Mouse (Mus musculus) cerebellum, adult 9-11 months (tissue): ENCODE data around the gene Zfyve26.
"Not testable (repeated sequence)": the region's sequence is repeated elsewhere in the genome, so short reads cannot be mapped to it uniquely, and the experiment has no call there.

Experiments
- DNase-seq: peaks from one replicate; pipeline ENCODE4 v3.0.0; 2022

The Zfyve26 gene

DNA sequence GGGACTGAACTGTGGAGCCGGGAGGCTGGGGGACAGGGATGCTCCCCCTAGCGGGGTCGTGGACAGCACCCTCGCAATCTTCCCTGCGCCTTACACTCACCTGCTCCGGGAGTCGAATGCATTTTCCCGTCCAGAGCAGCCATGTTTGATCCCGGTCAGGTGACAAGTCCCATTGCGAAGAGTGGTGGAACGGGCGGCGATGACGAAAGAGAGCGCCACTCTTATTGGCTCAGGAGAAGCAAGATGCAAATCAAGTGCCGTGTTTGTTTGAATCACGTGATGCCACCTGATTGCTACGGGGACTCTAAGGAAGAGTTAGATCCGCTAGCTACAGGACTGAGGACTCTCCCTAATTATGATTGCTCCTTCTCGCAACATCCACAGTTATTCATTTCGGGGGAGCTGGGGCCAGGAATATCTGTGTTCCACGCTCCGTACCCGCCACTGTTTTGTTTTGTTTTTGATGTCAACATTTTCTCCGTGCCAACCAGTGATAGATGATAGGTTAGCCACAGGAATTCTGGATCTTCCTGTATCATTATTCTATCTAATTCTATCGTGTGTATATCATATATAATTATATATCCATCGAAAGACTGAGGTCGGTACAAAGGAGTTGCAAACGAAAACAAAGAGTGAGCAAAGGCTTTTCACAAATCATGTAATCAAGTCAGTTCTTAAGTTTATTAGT lies at the start of gene Zfyve26:
Gene Zfyve26, minus strand, starts transcription at position 179 of the 691 bp plus-strand sequence.
- peak; percentile 94 for DNase-seq

DNA sequence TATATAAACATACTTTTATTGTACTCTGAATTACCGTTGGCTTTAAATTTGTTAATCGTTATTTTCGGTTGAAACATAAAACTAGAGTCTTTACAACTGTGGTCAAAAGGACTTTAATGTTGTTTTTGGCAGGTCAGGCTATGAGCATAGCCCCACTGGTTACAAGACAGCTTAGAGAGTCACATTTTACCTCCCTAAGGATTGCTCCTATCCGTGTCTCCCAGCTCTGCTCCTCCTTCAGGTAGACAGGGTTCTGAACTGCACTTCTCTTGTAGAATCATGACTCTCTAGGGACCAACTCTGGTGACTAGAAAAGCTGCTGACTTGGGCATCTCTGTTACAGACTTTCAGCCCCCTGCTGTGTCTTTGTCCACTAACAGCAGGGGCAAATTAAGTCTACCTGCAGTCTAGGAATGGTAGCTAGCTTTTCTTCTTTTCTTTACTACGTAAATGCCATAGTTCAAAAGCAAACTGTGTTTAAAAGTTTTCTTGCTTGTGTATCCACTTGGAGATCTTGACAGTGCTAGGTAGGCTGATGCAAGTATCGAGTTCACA lies 45.3 kb upstream of the Zfyve26 start:
- DNase-seq = no peak

DNA sequence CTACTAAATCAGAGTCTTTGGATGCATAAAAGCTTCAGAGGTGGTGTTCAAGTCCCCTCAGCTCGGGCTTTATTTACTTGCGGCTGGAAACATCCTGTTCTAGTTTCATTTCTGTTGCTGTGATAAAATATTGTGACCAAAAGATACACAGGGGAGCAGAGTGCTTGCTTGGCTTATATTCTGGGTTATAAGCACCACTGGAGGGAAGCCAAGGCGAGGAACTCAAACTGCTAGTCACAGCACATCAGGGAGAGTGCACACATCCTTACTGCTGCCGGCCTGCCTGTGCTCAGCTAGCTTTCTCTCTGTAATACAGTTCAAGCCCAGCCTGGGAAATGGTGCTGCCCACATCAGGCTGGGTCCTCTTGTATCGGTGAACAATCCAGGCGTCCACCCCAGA lies 44.4 kb upstream of the Zfyve26 start:
- no peak for DNase-seq

DNA sequence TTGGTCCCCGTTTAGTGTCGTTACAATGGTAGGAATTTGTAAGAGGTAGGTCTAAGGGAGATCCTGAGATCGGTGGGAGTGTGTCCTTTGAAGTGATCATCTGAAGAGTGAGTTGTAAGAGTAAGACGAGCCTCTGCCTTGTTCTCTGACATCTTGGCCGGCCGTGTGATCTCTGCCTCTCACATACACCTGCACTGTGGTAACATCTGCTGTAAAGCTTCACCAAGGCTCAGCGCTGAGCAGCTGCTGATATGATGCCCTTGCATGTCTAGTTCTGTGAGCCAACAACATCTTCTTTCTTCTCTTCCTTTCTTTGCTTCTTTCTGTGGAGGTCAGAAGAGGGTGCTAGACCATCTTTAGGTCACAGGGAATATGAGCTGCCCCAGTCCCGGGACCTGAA lies 42.7 kb upstream of the Zfyve26 start:
- no peak for DNase-seq

DNA sequence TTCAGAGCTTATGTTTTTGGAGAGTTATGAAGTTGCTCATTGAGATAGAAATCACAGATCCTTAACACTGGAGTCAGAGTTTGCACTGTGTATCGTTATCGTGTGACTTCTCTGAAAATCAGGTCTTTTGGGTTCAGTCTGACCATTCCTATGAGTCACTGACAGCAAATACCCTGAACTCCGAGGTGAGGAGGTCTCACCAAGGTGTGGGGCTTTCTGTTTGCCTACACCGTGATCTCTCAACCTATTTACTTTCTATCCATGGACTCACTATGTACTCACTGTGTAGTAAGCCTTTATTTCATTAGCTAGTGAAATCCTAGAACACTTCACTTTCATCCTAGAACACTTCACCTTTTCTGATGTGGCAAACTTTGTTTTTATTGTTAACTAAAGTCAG lies 35.6 kb upstream of the Zfyve26 start:
- DNase-seq = no peak

DNA sequence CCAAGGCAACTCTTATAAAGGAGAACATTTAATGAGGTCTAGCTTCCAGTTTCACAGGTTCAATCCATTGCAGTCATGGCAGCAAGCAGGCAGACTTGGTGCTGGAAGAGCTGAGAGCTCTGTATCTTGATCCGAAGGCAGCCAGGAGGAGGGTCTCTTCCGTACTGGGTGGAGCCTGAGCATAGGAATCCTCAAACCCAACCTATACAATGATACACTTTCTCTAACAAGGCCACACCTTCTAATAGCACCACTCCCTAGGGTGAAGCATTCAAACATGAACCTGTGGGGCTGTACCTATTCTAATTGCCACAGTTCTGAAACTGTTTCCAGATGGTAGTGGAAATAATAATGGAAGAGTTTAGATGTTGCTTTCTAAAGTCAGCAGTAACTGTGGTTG lies 34.5 kb upstream of the Zfyve26 start:
- no peak for DNase-seq

DNA sequence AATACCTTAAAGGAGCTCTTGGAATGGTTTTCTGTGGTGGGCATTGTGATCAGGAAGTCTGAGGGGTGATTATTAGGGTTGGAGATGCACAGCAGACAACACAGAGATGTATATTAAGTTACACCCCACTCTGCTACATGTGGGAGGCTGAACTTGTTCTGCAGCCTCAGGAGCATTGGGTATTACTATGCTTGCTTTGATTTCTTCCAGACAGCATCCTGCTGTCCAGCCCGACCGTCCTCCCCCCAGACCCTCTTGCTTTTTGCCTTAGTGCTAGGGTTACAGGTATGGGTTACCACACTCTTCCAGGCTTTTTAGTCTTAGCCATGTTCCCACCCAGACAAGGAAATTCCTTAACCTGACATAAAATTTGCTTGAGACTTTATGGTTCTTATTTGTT lies 31.8 kb upstream of the Zfyve26 start:
- no peak for DNase-seq

DNA sequence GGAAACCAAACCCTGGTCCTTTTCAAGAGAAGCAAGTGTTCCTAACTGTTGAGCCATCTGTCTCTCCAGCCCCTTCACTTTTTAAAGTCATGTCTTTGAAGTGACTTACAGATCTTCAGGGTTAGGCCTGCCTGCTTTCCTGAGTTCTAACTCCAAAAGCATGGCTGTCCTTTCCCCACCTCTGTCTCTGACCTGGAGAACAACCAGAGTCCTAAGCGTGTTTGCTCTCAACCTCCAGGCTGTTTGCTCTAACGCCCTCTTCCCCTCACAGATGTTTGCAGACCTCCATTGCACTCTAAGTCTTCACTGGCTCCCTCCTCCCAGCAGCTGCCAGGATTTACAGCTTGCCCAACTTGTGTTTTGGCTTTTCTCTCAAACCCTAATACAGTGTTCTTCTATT lies 30.6 kb upstream of the Zfyve26 start:
- DNase-seq = no peak

DNA sequence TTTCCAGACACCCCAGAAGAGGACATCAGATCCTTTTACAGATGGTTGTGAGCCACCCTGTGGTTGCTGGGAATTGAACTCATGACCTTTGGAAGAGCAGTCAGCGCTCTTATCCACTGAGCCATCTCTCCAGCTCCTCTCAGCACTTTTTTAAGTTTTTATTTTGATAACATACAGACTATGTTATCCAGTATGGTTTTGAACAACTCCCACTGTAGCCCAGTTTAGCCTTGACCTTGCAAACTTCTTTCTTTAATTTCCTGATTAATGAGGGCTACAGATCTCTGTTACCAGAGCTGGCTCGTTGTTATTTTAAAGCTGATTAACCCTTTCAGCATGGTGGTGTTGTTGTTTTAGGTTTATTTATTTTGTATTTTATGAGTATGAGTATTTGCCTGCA lies 30.1 kb upstream of the Zfyve26 start:
- no peak for DNase-seq

DNA sequence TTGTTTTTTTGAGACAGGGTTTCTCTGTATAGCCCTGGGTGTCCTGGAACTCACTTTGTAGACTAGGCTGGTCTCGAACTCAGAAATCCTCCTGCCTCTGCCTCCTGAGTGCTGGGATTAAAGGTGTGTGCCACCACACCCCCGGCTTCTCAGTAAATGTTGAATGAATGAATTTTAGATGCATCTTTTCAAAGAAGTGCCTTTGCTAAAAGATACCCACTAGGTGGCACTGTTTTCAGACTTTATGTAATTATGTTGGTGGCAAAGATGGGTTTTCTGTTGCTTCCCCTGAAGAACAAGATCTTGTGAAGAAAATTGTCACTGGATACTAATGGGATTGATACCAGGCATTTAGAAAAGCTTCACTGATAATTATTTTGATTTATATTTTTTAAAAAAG lies 26.4 kb upstream of the Zfyve26 start:
- not testable (repeated sequence) for DNase-seq

DNA sequence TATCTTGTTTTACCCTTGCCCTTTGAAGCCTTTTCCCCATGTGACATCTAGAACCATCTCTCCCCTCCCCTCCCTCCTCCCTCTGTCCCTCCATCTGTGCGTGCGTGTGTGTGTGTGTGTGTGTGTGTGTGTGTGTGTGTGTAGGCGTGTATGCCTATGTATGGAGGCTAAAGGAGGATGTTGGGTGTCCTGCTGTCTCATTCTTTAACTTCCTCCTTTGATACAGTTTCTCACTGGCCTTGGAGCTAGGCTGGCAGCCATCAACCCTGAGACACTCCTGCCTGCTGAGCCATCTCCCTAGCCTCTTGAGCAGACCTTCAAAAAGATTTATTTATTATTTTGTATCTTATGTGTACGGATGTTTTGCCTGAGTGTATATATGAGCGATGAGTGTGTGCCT lies 24.8 kb upstream of the Zfyve26 start:
- no peak for DNase-seq

DNA sequence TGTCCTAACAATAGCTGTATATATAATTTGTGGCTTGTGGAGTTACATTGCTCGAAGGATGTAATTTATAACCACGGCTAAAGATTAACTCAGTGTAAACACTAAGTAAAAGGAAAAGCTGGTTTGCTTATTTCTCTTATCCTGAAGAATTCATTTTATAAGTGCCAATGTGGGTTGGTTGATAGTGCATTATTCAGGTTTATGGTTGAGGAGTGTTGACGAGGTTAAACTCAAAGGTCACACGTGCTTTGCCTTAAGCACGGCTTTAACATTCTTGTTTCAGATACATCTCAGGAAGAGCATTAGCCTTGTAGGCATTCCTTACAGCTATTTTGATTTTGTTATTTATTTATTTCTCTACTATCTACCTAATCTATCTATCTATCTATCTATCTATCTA lies 21.2 kb upstream of the Zfyve26 start:
- no peak for DNase-seq

DNA sequence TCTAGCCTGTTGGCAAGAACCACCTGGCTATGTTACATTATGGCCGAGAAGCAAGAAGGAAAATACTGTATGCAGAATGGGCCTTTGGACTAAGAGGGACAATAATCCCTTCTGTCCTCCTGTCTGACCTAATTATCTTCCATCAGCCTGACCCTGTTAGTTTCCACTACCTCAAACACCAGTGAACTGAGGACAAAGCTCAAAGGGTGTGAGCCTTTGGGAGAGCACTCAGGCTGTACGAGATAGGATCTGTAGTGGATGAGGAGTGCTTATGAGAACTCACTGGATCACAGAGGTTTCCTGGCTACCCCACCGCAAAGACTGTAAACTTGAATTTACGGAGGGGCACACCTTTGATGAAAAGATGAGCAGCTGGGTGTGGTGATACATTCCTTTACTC lies 17.6 kb upstream of the Zfyve26 start:
- no peak for DNase-seq

DNA sequence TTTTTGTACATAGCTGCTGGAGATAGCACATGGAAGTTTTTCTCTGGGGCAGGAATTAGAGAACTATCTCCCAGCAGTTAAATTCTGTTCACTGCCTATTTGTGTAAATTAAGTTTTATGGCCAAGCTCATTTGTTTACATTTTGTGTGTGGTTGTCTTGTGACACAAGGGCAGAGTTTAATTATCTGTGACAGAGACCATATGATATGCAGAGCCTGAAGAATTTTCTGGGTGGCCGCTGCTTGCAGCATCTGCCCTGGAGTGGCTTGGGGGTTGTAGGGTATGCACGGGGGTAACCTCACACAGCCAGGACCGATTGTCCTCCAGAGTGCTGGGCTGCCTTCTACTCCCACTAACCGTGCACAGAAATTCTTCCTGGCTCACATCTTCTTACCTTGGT lies 9.9 kb upstream of the Zfyve26 start:
- DNase-seq = no peak

DNA sequence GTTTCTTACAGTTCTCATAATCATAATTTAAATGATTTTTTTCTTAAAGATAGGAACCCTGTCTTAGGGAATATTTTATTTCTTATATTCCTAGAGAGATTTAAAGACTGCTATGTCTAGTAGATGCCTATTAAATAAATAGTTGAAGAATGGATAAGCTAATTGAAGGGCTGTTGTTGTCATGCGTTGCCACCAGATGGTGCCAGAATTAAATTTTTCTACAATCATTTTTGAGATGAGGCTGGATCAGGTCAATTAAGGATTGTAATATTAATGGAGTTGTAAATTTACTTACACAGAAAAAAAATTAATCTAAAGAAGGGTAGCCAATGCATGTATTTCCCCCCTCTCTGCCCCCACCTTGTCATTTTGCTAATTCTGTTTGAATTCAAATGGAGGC lies 9.0 kb upstream of the Zfyve26 start:
- DNase-seq = no peak

DNA sequence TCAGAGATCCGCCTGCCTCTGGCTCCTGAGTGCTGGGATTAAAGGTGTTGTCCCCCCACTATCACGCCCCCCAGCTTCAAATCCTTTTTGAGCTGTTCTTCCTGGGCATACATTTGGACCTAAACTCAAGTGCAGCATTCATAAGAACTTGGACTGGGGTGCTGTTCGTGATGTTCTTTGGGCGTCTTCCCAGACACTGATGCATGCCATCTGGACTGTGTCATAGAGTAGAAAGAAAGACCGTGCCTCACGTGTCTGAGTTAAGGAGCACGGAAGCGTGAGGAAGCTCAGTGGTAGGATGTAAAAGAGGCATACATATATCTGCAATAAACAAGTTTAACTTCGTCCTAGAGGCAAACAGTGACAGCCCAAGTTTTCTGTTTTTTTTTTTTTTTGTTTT lies 5.7 kb upstream of the Zfyve26 start:
- no peak for DNase-seq

DNA sequence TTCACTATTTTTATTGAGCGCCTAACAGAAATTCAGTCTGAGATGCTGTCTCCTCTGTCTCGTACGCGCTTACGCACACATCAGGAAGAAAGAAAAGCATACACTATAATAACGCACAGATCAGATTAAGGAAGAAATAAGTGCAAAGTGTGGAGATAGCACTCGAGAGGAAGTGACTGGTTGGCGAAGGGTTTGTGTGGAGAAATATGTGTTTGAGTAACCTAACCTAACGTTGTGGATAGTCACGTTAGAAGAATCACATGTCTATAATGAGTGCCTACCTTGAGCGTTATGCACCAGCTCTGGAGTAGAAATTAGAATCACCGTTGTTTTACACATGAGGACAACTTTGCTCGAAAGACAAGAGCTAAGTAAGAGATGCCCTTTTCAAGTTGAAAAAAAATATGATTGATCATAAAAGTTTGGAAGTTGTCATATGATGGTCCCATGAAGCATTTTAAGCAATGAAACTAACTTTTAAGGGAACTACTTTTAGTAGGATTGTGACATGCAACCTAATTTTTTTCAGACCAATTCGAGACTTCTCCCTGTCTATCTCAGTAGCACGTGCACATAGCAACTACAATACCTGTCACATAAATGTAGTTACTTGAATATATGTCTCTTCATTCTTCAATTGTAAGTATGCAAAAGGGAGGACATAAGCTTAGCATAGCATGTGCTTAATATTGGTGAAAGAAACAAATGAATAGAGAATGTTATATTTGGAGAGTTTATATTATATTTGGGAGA lies 2.0 kb upstream of the Zfyve26 start:
- DNase-seq = no peak

DNA sequence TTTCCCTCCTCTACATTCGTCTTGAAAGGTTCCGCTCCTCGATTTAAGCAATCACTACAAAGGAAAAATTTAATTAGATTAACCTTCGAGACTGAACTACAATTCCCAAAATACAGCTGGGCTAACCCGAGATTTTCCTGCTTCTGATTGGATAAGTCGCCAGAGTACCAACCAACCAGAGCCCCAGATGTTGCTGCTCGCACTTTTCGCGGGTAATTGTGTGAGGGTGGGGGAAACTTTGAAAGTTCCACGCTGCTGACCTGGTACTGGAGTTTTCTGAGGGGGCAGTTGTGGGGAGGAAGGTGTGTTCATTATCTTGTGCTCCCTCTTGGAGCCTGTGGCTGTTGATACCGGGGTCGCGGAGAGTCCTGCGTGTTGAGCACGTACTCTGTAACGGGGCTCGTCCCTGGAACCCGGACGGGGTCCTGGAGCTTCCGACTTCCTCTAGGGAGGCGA lies 1.0 kb upstream of the Zfyve26 start, which contains the start of gene Rad51b:
Gene Rad51b, plus strand, starts transcription at position 162 of the 456 bp plus-strand sequence.
- DNase-seq = peak; percentile 72

DNA sequence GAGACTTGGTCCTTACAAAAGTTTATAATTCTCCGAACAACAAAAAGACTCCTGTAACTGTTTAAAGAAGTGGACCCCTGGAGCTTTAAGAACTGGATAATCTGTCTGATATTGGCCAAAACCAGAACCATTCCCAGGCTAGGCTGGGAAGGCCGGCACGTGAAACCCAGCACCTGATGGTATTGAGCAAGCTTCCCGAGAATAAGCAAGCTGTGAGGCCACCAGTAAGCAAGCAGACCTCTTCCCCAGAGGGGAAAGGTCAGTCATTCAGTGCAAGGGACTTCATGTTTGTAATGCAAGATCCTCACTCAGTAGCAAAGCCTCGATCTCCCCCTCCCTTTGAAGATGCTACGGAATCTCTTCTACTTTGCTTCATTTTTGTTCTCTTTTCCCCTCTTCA lies 3.2 kb downstream of the Zfyve26 start:
- DNase-seq = no peak

DNA sequence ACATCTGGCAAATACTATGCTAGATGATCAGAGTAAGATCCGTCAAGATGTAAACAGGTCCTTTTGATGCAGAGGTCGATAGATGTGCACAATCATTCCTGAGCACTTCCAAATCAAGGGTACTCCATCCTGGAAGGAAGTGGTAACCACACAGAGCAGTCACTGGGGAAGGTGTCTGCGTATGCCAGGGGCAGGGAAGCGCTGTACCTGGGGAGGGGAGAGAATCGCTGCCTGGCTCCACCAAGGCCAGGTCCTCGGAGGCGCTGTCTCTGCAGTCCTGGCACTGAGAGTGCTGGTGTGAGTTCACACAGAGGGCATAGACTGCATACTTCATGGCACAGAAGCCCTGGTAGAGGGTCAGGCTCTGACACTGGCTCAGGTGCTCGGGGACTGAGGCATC lies 13.5 kb downstream of the Zfyve26 start:
- no peak for DNase-seq

DNA sequence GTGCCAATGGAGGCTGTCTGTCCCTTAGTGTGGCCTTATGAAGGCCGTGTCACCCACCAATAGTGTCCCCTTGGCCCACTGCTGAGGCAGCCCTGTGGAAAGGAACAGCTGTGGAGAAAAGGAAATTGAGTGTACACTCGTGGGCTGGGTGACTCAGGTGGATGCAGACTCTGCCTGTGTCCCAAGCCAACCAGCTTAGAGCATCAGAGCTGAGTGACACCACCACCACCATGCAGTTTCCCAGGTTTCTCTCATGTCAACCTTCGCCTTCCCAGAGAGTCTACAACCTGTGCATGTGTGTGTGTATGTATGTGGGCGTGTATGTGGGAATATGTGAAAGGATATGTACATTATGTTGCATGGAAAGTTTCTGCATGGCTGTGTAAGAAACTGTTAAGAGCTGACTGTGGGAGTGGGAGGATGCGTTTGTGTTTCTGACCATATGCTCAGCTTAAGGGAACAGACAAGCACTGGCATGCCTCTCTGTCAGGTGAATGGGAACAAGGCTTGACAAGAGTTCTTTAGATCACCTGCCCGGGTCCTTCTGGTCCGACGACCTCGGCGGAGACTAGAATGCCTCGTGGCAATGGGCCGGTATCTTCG lies 16.5 kb downstream of the Zfyve26 start:
- no peak for DNase-seq

DNA sequence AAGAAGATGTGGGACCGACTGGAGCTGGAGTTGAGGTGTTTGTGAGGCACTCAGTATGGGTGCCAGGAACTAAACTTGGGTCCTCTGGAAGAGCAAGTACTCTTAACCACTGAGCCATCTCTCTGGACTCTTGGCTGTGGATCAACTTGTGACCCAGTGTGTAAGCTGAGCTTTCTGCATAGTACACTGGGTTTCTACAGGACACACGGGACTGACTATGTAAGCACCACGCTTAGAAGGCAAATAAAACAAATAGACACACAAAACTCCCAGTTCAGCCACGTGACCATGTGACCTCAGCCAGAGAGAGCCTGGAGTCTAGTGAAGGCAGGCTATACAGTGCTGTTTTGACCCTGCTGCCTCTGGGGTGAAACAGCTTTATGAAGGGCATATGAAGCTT lies 23.5 kb downstream of the Zfyve26 start:
- DNase-seq = no peak

DNA sequence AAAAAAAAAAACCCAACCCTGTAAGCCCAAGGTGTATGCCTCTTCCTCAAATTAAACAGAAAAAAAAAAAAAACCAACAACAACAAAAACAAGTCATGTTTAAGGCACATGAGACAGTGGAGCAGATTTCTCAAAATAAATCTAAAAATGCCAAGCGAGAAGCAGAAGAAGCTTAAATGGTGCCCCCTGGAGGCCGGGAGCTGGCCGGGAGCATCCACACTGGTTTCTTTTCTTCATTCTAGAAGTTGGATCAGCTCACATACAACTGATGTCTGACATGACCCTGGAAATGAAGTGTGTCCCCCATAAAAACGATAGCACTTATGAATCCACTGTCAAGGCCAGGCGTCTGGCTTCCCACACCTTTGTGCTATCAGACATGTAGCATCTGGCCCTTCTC lies 35.1 kb downstream of the Zfyve26 start:
- DNase-seq = no peak

DNA sequence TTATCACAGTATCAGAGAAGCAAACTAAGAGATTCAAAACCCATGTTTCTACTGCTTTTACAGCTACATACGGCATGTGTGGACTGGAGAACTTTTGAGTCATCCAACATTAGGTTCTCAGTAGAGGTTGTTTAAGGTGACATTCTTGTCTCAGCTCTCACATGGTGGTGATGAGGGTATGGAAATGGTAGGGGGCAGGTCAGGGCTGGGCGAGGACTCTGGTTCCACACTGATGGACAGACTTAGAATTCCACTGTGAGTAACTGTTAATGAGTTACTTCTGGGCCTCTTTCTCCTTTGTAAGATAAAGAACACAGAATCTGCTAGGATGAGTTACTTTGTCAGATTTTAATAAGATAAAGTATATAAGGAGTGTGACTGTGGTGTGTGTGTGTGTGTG lies 36.0 kb downstream of the Zfyve26 start:
- no peak for DNase-seq
